Mouse (Mus musculus) liver, adult 2 months (tissue): ENCODE results near the gene Pgm2.

Source experiments
- CTCF ChIP-seq: fragments of 200-500 bp; IDR thresholded peaks from 2 replicates; pipeline ENCODE4 v1.5.1; 2011; ENCODE audit warnings: low read depth, low read length, control low read depth
- POLR2A ChIP-seq: fragments of 200-500 bp; IDR thresholded peaks from 2 replicates; pipeline ENCODE4 v1.6.1; 2011; ENCODE audit warnings: low read length, control low read depth; ENCODE audit not compliant: insufficient read depth; ENCODE audit errors: extremely low read depth

GRCm38 (mm10) chr5:64168990-64169540 is 76.3 kb downstream of the Pgm2 start:
- TF ChIP-seq CTCF = no peak
- TF ChIP-seq POLR2A = no peak
